Mouse (Mus musculus) lung, embryonic 14.5 days (tissue): ENCODE measurements around the gene Spam1. TPM values are rescaled to one million over a fixed set of nuclear protein-coding genes. Genes with fewer than 3 reads are reported as not detected.

ENCODE experiments used
- ATAC-seq: fragments of 200-750 bp; cut with Nextera tagmentation; 2 replicates; pipeline ENCODE4 v1.8.0; 2017; ENCODE audit warnings: mild to moderate bottlenecking, moderate TSS enrichment, moderate library complexity; ENCODE audit not compliant: insufficient read depth
- DNase-seq: peaks from one replicate; pipeline ENCODE4 v3.0.0-alpha.2; 2015
- H3K27ac ChIP-seq: fragments of 300-500 bp; sonication (generic); 2 replicates; pipeline ENCODE4 v1.5.1; 2014; ENCODE audit warnings: low read depth, mild to moderate bottlenecking, moderate library complexity
- H3K27me3 ChIP-seq: fragments of 300-500 bp; sonication (generic); 2 replicates; pipeline ENCODE4 v1.6.1; 2014; ENCODE audit warnings: low read length, control low read depth; ENCODE audit not compliant: insufficient read depth
- H3K36me3 ChIP-seq: fragments of 300-500 bp; sonication (generic); 2 replicates; pipeline ENCODE4 v1.6.1; 2014; ENCODE audit warnings: control low read depth; ENCODE audit not compliant: insufficient read depth
- H3K4me1 ChIP-seq: fragments of 300-500 bp; sonication (generic); 2 replicates; pipeline ENCODE4 v1.6.1; 2014; ENCODE audit warnings: antibody characterized with exemption, control low read depth; ENCODE audit not compliant: insufficient read depth
- H3K4me2 ChIP-seq: fragments of 300-500 bp; sonication (generic); 2 replicates; pipeline ENCODE4 v1.6.1; 2014; ENCODE audit warnings: mild to moderate bottlenecking
- H3K4me3 ChIP-seq: fragments of 300-500 bp; sonication (generic); 2 replicates; pipeline ENCODE4 v1.5.1; 2014; ENCODE audit warnings: low read depth, low read length
- H3K9ac ChIP-seq: fragments of 300-500 bp; sonication (generic); 2 replicates; pipeline ENCODE4 v1.6.1; 2014
- H3K9me3 ChIP-seq: fragments of 300-500 bp; sonication (generic); 2 replicates; pipeline ENCODE4 v1.6.1; 2016; ENCODE audit warnings: low read depth, low read length, control low read depth
- CTCF ChIP-seq: IDR thresholded peaks from 2 replicates; pipeline ENCODE4 v1.5.1; 2016; ENCODE audit warnings: antibody characterized with exemption, low read depth
- WGBS: fragments of 180-500 bp; shearing (Covaris S2); extraction: QIAGEN DNeasy Blood & Tissue Kit; methylation state at CpG from one replicate; pipeline ENCODE4 v1.1.7; 2014; 5-methylcytosine and 5-hydroxymethylcytosine counted together
- polyA plus RNA-seq: library from polyadenylated mRNA; unstranded; fragments of >200 nt; fragmentation: Nextera tagmentation; extraction: Ambion mirVana; gene quantifications from 2 replicates; pipeline ENCODE4 v1.2.1, GENCODE M21; 2014

Spam1 gene
- not detected in 2 replicates for polyA plus RNA-seq

- no peak within 1 kb of the TSS for H3K4me3 ChIP-seq
- H3K9ac ChIP-seq = no peak within 1 kb of the TSS
- H3K27me3 ChIP-seq = no peaks in the 10 kb centered on the region
- no peak for DNase-seq
- no peak within 1 kb of the TSS for H3K4me2 ChIP-seq
- H3K4me1 ChIP-seq = no peaks in the 10 kb centered on the region
- no peak within 1 kb of the TSS for H3K27ac ChIP-seq
- no peaks in the 10 kb centered on the region for H3K36me3 ChIP-seq
- no peak for ATAC-seq
- no peak for TF ChIP-seq CTCF
- H3K9me3 ChIP-seq = no peaks in the 10 kb centered on the region
Measured at GRCm38 (mm10) chr6:24790888-24791287, at the start of gene Spam1. TSS of gene Spam1 (plus strand) at chr6:24791188.

- DNase-seq = no peak
- WGBS = 80% methylated on average over 4 of the region's 4 CpGs
- H3K27ac ChIP-seq = no peak within 1 kb of the TSS
- H3K9me3 ChIP-seq = no peaks in the 10 kb centered on the region
- H3K36me3 ChIP-seq = no peaks in the 10 kb centered on the region
- H3K27me3 ChIP-seq = no peaks in the 10 kb centered on the region
- no peak within 1 kb of the TSS for H3K4me2 ChIP-seq
- H3K9ac ChIP-seq = no peak within 1 kb of the TSS
- TF ChIP-seq CTCF = no peak
- H3K4me3 ChIP-seq = no peak within 1 kb of the TSS
- no peak for ATAC-seq
- no peaks in the 10 kb centered on the region for H3K4me1 ChIP-seq
Measured at GRCm38 (mm10) chr6:24748029-24748428, 43.0 kb upstream of the Spam1 start, which contains the start of gene Hyal4. TSS of gene Hyal4 (plus strand) at chr6:24748329.

GRCm38 (mm10) chr6:24759281-24759680 is 31.7 kb upstream of the Spam1 start:
- ATAC-seq = no peak
- no peak for DNase-seq
- Histone ChIP-seq H3K9ac (no peak overlapping the region), H3K4me3 (no peak overlapping the region), H3K4me1 (no peaks in the 10 kb centered on the region), H3K4me2 (no peak overlapping the region), H3K36me3 (no peaks in the 10 kb centered on the region), H3K27me3 (no peaks in the 10 kb centered on the region), H3K27ac (no peak overlapping the region), H3K9me3 (no peaks in the 10 kb centered on the region)
- no peak for TF ChIP-seq CTCF
- 93% methylated on average over 3 of the region's 3 CpGs for WGBS

GRCm38 (mm10) chr6:24766261-24766660 is 24.7 kb upstream of the Spam1 start:
- no peak overlapping the region for H3K27ac ChIP-seq
- no peaks in the 10 kb centered on the region for H3K27me3 ChIP-seq
- ATAC-seq = no peak
- H3K4me1 ChIP-seq = no peaks in the 10 kb centered on the region
- H3K9me3 ChIP-seq = no peaks in the 10 kb centered on the region
- no peak overlapping the region for H3K4me3 ChIP-seq
- H3K36me3 ChIP-seq = no peaks in the 10 kb centered on the region
- DNase-seq = no peak
- WGBS = 67% methylated on average over 2 of the region's 2 CpGs
- no peak overlapping the region for H3K4me2 ChIP-seq
- H3K9ac ChIP-seq = no peak overlapping the region
- TF ChIP-seq CTCF = no peak

- Histone ChIP-seq H3K9ac (no peak overlapping the region), H3K36me3 (no peaks in the 10 kb centered on the region), H3K27me3 (no peaks in the 10 kb centered on the region), H3K4me1 (no peaks in the 10 kb centered on the region), H3K4me2 (no peak overlapping the region), H3K4me3 (no peak overlapping the region), H3K27ac (no peak overlapping the region), H3K9me3 (no peaks in the 10 kb centered on the region)
- DNase-seq = no peak
- 65% methylated on average over 2 of the region's 2 CpGs for WGBS
- ATAC-seq = no peak
- no peak for TF ChIP-seq CTCF
Measured at GRCm38 (mm10) chr6:24779182-24779581, 11.8 kb upstream of the Spam1 start.

- no peaks in the 10 kb centered on the region for H3K36me3 ChIP-seq
- H3K9ac ChIP-seq = no peak overlapping the region
- 29% methylated on average over 2 of the region's 2 CpGs for WGBS
- peak; percentile 14; the same call in 1 of the 2 replicates for TF ChIP-seq CTCF
- H3K4me3 ChIP-seq = no peak overlapping the region
- DNase-seq (no peak), ATAC-seq (no peak)
- no peak overlapping the region for H3K4me2 ChIP-seq
- H3K27me3 ChIP-seq = no peaks in the 10 kb centered on the region
- H3K4me1 ChIP-seq = no peaks in the 10 kb centered on the region
- no peaks in the 10 kb centered on the region for H3K9me3 ChIP-seq
- no peak overlapping the region for H3K27ac ChIP-seq
Measured at GRCm38 (mm10) chr6:24822070-24822469, 31.1 kb downstream of the Spam1 start.

Other genes starting within 250 kb of the Spam1 start
- 0.09 and 0.61 TPM in 2 replicates for gene Lmod2, start 193.4 kb upstream of the Spam1 start, polyA plus RNA-seq
- 61.2 and 65.2 TPM in 2 replicates for gene Wasl, start 126.2 kb upstream of the Spam1 start, polyA plus RNA-seq
- not detected in 2 replicates for gene Hyal6, start 57.9 kb upstream of the Spam1 start, polyA plus RNA-seq
- not detected in 2 replicates for gene Hyal4, start 42.9 kb upstream of the Spam1 start, polyA plus RNA-seq
- gene Hyal5, start 66.8 kb downstream of the Spam1 start, polyA plus RNA-seq = not detected in 2 replicates
- gene Tmem229a, start 165.1 kb downstream of the Spam1 start, polyA plus RNA-seq = 0.11 and 0.22 TPM in 2 replicates